Comparison of ENCODE assay signal across 8 mouse cellular contexts in genomic region chr1:74415143-74415542, GRCm38 (mm10). TPM values are rescaled to one million over a fixed set of nuclear protein-coding genes. Genes with fewer than 3 reads are reported as not detected.
DNase-seq lines count a peak whose midpoint lies in the region.

No protein-coding gene starts in this region.

- no peaks in the 10 kb centered on the region for H3K27me3 ChIP-seq in embryonic facial prominence, embryonic 10.5 days (replicated peaks; ENCODE audit: low read depth, poor library complexity, severe bottlenecking)
- no peaks in the 10 kb centered on the region for H3K27me3 ChIP-seq in limb, embryonic 10.5 days (ENCODE audit: low read depth, poor library complexity, severe bottlenecking)

- WGBS in embryonic facial prominence, embryonic 10.5 days, result 44% methylated on average over 4 of the region's 4 CpGs
- 35% methylated on average over 4 of the region's 4 CpGs for WGBS in limb, embryonic 10.5 days

- H3K9me3 ChIP-seq in embryonic facial prominence, embryonic 10.5 days, result no peaks in the 10 kb centered on the region
- H3K9me3 ChIP-seq in limb, embryonic 10.5 days (replicated peaks), result no peaks in the 10 kb centered on the region

- H3K4me1 ChIP-seq in embryonic facial prominence, embryonic 10.5 days, result peaks cover 16% of the 10 kb centered on the region
- peaks cover 13% of the 10 kb centered on the region for H3K4me1 ChIP-seq in limb, embryonic 10.5 days

- DNase-seq in adrenal gland, adult (ENCODE audit: inconsistent age in 2 of 2, low spot score in 1 of 2), result peak; percentile 62 to 80
- DNase-seq in adrenal gland, postnatal 25 days, result no peak
- DNase-seq in 3T3-L1 (ENCODE audit: low read depth, low spot score), result peak; percentile 15
- peak; percentile 71 for DNase-seq in embryonic facial prominence, embryonic 10.5 days (ENCODE audit: low spot score)
- DNase-seq in limb, embryonic 10.5 days (ENCODE audit: low spot score), result peak; percentile 55
- peak; percentile 43 for DNase-seq in telencephalon, adult 2 months (ENCODE audit: low read depth, low spot score)
- DNase-seq in ovary, postnatal 36 days (ENCODE audit: low spot score), result no peak
- DNase-seq in layer of hippocampus, adult 9-10 months (ENCODE audit: low spot score), result no peak

- H3K36me3 ChIP-seq in embryonic facial prominence, embryonic 10.5 days (replicated peaks), result no peaks in the 10 kb centered on the region
- no peaks in the 10 kb centered on the region for H3K36me3 ChIP-seq in limb, embryonic 10.5 days

- H3K27ac ChIP-seq in embryonic facial prominence, embryonic 10.5 days (replicated peaks), result no peak overlapping the region
- H3K27ac ChIP-seq in limb, embryonic 10.5 days, result no peak overlapping the region

- no peak overlapping the region for H3K4me3 ChIP-seq in embryonic facial prominence, embryonic 10.5 days
- H3K4me3 ChIP-seq in limb, embryonic 10.5 days, result no peak overlapping the region

RNA-seq across cellular contexts. Expression of gene Vil1, which starts 6.0 kb away (rescaled TPM):
- total RNA-seq in adrenal gland, postnatal 25 days (2021), result 1.6 TPM in 2 replicates
- 0.26 and 0.37 TPM in 2 replicates for polyA plus RNA-seq in embryonic facial prominence, embryonic 10.5 days (2016; fragmentation: Nextera tagmentation; extraction: Ambion mirVana)
- 0.23 and 0.31 TPM in 2 replicates for polyA plus RNA-seq in limb, embryonic 10.5 days (2016; fragmentation: Nextera tagmentation; extraction: Ambion mirVana)

RNA-seq across cellular contexts. Expression of gene Ctdsp1, which starts 23.8 kb away (rescaled TPM):
- total RNA-seq in adrenal gland, postnatal 25 days (2021), result 168 and 179 TPM in 2 replicates
- polyA plus RNA-seq in embryonic facial prominence, embryonic 10.5 days (2016; fragmentation: Nextera tagmentation; extraction: Ambion mirVana), result 42.2 and 49.0 TPM in 2 replicates
- polyA plus RNA-seq in limb, embryonic 10.5 days (2016; fragmentation: Nextera tagmentation; extraction: Ambion mirVana), result 50.5 and 61.4 TPM in 2 replicates

RNA-seq across cellular contexts. Expression of gene Slc11a1, which starts 40.1 kb away (rescaled TPM):
- total RNA-seq in adrenal gland, postnatal 25 days (2021), result 5.8 and 11.4 TPM in 2 replicates
- 1.7 and 2.1 TPM in 2 replicates for polyA plus RNA-seq in embryonic facial prominence, embryonic 10.5 days (2016; fragmentation: Nextera tagmentation; extraction: Ambion mirVana)
- polyA plus RNA-seq in limb, embryonic 10.5 days (2016; fragmentation: Nextera tagmentation; extraction: Ambion mirVana), result 0.69 and 1.2 TPM in 2 replicates

RNA-seq across cellular contexts. Expression of gene Catip, which starts 53.2 kb away (rescaled TPM):
- total RNA-seq in adrenal gland, postnatal 25 days (2021), result 0.67 TPM in 2 replicates
- 0.22 and 0.28 TPM in 2 replicates for polyA plus RNA-seq in embryonic facial prominence, embryonic 10.5 days (2016; fragmentation: Nextera tagmentation; extraction: Ambion mirVana)
- polyA plus RNA-seq in limb, embryonic 10.5 days (2016; fragmentation: Nextera tagmentation; extraction: Ambion mirVana), result 0.29 and 0.38 TPM in 2 replicates

Comparison
In these comparisons a context has a peak if more than half of its experiments do, and no peak if none do; other contexts are left out.
1. DNase-seq: peak in adrenal gland, adult (2 of 2), 3T3-L1 (single experiment), embryonic facial prominence, embryonic 10.5 days (single experiment), limb, embryonic 10.5 days (single experiment) and telencephalon, adult 2 months (single experiment); none in adrenal gland, postnatal 25 days (single experiment), ovary, postnatal 36 days (single experiment) and layer of hippocampus, adult 9-10 months (single experiment).